Mouse (Mus musculus) olfactory bulb, adult 2 months (tissue): Measurements from ENCODE around the gene Saxo1. TPM values are rescaled to one million over a fixed set of nuclear protein-coding genes. Genes with fewer than 3 reads are reported as not detected.

Experiments used
- H3K27ac ChIP-seq: fragments of 200-500 bp; 2 replicates; pipeline ENCODE4 v1.5.1; 2012; ENCODE audit warnings: low read depth, low read length; ENCODE audit not compliant: insufficient read depth
- H3K4me1 ChIP-seq: fragments of 200-500 bp; 2 replicates; pipeline ENCODE4 v1.6.1; 2012; ENCODE audit warnings: low read length; ENCODE audit not compliant: control insufficient read depth, insufficient read depth
- H3K4me3 ChIP-seq: fragments of 200-500 bp; 2 replicates; pipeline ENCODE4 v1.5.1; 2012; ENCODE audit warnings: mild to moderate bottlenecking, low read depth, low read length, moderate library complexity; ENCODE audit not compliant: insufficient read depth
- CTCF ChIP-seq: fragments of 200-500 bp; IDR thresholded peaks from 2 replicates; pipeline ENCODE4 v1.5.1; 2012; ENCODE audit warnings: low read depth, mild to moderate bottlenecking, low read length, moderate library complexity; ENCODE audit not compliant: insufficient read depth
- POLR2A ChIP-seq: fragments of 200-500 bp; IDR thresholded peaks from 2 replicates; pipeline ENCODE4 v1.6.1; 2012; ENCODE audit warnings: mild to moderate bottlenecking, low read depth, low read length, moderate library complexity; ENCODE audit not compliant: insufficient read depth
- WGBS: fragments of 180-500 bp; shearing (Covaris S2); methylation state at CpG from one replicate; pipeline ENCODE4 v1.1.7; 2018; 5-methylcytosine and 5-hydroxymethylcytosine counted together
- polyA plus RNA-seq: library from polyadenylated mRNA; stranded (reverse); fragments of >200 nt; gene quantifications from 2 replicates; pipeline ENCODE4 v1.2.4, GENCODE M21; 2012; ENCODE audit warnings: low replicate concordance; ENCODE audit not compliant: missing spikeins, insufficient read depth, insufficient read length

The Saxo1 gene
- polyA plus RNA-seq = not detected in 2 replicates

- TF ChIP-seq POLR2A (no peak), CTCF (no peak)
- 97% methylated on average over 7 of the region's 7 CpGs for WGBS
Measured at GRCm38 (mm10) chr4:86558228-86558627, at the start of gene Saxo1. Gene Saxo1, minus strand, starts transcription at chr4:86558328.

GRCm38 (mm10) chr4:86591304-86591703, 33.2 kb upstream of the Saxo1 start:
- 95% methylated on average over 2 of the region's 2 CpGs for WGBS
- TF ChIP-seq POLR2A = no peak
- no peak for TF ChIP-seq CTCF

More at GRCm38 (mm10) chr4:86558228-86558627, at the start of gene Saxo1:
- H3K4me3 ChIP-seq = no peak within 1 kb of the TSS
- no peak within 1 kb of the TSS for H3K27ac ChIP-seq
- no peaks in the 10 kb centered on the region for H3K4me1 ChIP-seq

GRCm38 (mm10) chr4:86588236-86588635, 30.1 kb upstream of the Saxo1 start:
- Histone ChIP-seq H3K4me1 (no peaks in the 10 kb centered on the region), H3K4me3 (no peak overlapping the region), H3K27ac (no peak overlapping the region)
- no peak for TF ChIP-seq CTCF
- TF ChIP-seq POLR2A = no peak
- WGBS = 88% methylated on average over 3 of the region's 3 CpGs

More at GRCm38 (mm10) chr4:86591304-86591703, 33.2 kb upstream of the Saxo1 start:
- H3K27ac ChIP-seq = no peak overlapping the region
- H3K4me3 ChIP-seq = no peak overlapping the region
- H3K4me1 ChIP-seq = no peaks in the 10 kb centered on the region

- Histone ChIP-seq H3K27ac (no peak overlapping the region), H3K4me3 (no peak overlapping the region), H3K4me1 (no peaks in the 10 kb centered on the region)
- TF ChIP-seq CTCF (no peak), POLR2A (no peak)
- WGBS = 80% methylated on average over 3 of the region's 3 CpGs
Measured at GRCm38 (mm10) chr4:86580591-86580990, 22.5 kb upstream of the Saxo1 start.

- Histone ChIP-seq H3K27ac (no peak overlapping the region), H3K4me1 (no peaks in the 10 kb centered on the region), H3K4me3 (no peak overlapping the region)
- 32% methylated on average over 4 of the region's 4 CpGs for whole genome bisulfite sequencing
- TF ChIP-seq POLR2A (no peak), CTCF (no peak)
Measured at GRCm38 (mm10) chr4:86580056-86580455, 21.9 kb upstream of the Saxo1 start.

- Histone ChIP-seq H3K4me3 (peak overlapping the region; percentile 67), H3K4me1 (no peaks in the 10 kb centered on the region), H3K27ac (peak overlapping the region; percentile 9; the same call in 1 of the 2 replicates)
- WGBS = 3% methylated on average over 11 of the region's 11 CpGs
- no peak for TF ChIP-seq CTCF
- TF ChIP-seq POLR2A = no peak
Measured at GRCm38 (mm10) chr4:86576630-86577225, 18.6 kb upstream of the Saxo1 start.

GRCm38 (mm10) chr4:86576120-86576541, 18.0 kb upstream of the Saxo1 start:
- Histone ChIP-seq H3K4me3 (peak overlapping the region; percentile 67), H3K4me1 (no peaks in the 10 kb centered on the region), H3K27ac (peak overlapping the region; percentile 9; the same call in 1 of the 2 replicates)
- no peak for TF ChIP-seq CTCF
- no peak for TF ChIP-seq POLR2A
- under 1% methylated on average over 20 of the region's 20 CpGs for WGBS

GRCm38 (mm10) chr4:86575283-86575983, 17.3 kb upstream of the Saxo1 start, which contains the start of gene Rraga:
Gene Rraga, plus strand, starts transcription at chr4:86575668.
- H3K27ac ChIP-seq = peak within 1 kb of the TSS; percentile 91
- TF ChIP-seq POLR2A (peak; percentile 85), CTCF (peak; percentile 98)
- H3K4me3 ChIP-seq = peak within 1 kb of the TSS; percentile 67
- under 1% methylated on average over 53 of the region's 53 CpGs for WGBS
- H3K4me1 ChIP-seq = no peaks in the 10 kb centered on the region

- H3K4me3 ChIP-seq = peak overlapping the region; percentile 67; the same call in 1 of the 2 replicates
Measured at GRCm38 (mm10) chr4:86574939-86575282, 16.8 kb upstream of the Saxo1 start.

More at GRCm38 (mm10) chr4:86574939-86575282, 16.8 kb upstream of the Saxo1 start:
- H3K4me1 ChIP-seq = no peaks in the 10 kb centered on the region
- TF ChIP-seq POLR2A (no peak), CTCF (no peak)
- 5% methylated on average over 6 of the region's 6 CpGs for WGBS
- H3K27ac ChIP-seq = peak overlapping the region; percentile 91
